Mouse (Mus musculus) urinary bladder, postnatal 25 days (tissue): ENCODE results near the gene Pip4k2c.
"Not testable (repeated sequence)": the region's sequence is repeated elsewhere in the genome, so short reads cannot be mapped to it uniquely, and the experiment has no call there.

Experiments
- DNase-seq: peaks from one replicate; pipeline ENCODE4 v3.0.0; 2022; ENCODE audit warnings: low spot score

Gene Pip4k2c

DNA sequence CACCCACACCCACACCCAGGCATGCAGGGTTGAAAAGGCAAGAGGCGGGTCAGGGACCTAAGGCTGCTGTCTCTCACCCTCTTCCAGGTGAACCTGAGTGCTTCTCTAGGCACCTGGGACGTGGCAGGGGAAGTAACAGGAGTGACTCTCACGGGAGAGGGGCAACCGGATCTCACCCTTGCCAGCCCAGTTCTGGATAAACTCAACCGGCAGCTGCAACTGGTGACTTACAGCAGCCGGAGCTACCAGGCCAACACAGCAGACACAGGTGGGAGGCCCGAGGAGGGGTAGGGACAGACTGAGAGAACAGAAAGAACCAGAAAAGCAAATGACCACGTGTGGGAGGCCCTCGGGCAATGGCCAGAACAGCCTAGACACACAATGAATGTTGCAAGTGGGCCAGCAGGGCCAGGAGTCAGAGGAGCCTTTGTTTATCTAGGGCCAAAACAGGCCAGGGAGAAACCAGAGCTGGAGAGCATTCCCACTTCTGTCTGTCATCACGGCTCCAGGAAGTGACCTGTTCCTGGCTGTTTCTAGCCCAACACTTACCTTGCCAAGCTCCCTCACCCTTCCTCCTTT is 43.7 kb downstream of the Pip4k2c start:
- DNase-seq = no peak

DNA sequence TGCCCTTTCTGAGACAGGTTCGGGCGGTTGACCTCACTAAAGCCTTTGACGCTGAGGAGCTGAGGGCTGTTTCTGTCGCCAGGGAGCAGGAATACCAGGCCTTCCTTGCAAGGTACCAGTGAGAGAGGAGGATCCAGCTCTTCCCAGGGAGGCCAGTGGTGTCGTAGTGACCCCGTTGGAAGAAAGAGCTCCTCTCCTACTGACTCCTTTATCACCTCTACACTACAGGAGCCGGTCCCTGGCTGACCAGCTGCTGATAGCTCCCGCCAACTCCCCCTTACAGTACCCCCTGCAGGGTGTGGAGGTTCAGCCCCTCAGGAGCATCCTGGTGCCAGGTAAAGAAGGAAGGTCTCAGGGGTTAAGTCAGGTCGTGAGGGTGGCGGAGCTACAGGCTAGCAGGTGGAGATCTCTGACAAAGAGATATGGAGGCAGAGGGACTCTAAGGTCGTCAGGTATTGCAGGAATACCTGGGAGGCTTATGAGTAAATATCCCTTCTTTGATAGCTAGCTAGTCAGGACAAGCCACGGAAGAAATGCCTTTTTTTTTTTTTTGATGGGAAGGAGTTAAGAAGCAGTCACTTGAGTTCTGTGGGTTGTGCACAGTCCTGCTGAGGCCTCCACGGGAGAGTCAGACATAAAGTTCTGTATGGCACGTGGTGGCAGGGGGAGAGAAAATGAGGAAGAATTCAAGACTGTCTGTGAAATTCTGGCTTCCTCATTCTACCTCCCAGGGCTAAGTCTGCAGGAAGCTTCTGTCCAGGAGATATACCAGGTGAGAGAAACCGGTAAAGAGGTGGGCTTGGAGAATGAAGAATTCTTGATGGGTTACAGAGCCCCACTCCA is 44.4 kb downstream of the Pip4k2c start:
- no peak for DNase-seq

DNA sequence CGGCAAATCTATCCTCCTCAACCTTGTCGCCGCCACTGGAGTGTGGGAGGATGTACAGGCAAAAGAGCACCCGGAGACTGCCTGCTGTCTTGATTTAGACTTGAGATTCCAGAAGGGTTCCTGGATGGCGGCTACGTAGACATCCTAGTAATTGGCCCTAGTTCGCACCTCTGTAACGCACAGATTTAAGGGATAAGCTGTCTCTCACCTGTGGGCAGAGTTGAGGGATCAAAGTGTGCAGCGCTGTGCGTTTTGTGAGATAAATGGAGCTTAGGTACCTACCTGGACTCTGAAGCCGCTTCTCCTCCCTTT is 45.0 kb downstream of the Pip4k2c start:
- no peak for DNase-seq

DNA sequence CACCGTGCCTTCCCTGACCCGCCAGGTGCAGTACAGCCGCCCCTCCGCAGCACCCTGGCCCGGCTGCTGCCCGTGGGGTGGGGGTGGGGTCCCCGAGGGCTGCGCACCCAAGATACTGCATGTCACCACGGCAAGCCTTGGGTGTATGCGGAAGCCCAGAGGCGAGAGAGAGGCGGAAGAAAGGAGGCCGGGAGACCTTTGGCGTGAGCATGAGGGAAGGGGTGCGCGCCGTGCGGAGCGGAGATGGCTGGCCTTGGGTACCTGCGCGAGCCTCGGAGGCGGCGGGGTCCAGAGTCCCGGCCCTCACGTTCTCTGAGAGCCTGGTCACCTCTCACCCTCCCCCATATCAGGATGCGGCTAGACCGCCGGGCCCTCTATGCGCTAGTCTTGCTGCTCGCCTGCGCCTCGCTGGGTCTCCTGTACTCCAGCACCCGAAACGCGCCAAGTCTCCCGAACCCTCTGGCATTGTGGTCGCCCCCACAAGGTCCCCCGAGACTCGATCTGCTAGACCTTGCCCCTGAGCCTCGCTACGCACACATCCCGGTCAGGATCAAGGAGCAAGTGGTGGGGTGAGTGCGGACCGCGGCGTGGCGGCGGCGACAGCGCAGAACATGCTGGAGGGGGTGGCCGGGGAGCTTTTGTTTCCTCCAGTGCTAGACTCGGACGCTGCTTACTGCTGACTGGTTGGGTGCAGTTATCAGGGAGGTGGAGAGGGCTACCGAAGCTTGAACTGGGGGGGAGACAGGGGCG is 45.6 kb downstream of the Pip4k2c start:
- peak; percentile 36 for DNase-seq

DNA sequence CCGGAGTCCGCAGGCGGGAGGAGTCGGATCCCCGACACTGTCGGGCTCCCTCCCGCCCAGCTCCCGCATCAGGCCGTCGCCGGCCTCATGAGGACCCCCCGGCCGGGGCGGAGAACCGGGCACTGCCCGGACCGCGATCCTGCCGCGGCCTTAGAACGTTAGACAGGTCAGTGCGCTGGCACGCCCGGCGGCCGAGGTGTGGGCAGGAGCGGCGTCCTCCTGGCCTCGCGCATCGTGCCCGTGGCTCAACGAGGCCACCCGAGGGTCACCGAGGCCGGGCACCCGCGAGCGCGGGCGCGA is 46.1 kb downstream of the Pip4k2c start:
- peak; percentile 42 for DNase-seq

DNA sequence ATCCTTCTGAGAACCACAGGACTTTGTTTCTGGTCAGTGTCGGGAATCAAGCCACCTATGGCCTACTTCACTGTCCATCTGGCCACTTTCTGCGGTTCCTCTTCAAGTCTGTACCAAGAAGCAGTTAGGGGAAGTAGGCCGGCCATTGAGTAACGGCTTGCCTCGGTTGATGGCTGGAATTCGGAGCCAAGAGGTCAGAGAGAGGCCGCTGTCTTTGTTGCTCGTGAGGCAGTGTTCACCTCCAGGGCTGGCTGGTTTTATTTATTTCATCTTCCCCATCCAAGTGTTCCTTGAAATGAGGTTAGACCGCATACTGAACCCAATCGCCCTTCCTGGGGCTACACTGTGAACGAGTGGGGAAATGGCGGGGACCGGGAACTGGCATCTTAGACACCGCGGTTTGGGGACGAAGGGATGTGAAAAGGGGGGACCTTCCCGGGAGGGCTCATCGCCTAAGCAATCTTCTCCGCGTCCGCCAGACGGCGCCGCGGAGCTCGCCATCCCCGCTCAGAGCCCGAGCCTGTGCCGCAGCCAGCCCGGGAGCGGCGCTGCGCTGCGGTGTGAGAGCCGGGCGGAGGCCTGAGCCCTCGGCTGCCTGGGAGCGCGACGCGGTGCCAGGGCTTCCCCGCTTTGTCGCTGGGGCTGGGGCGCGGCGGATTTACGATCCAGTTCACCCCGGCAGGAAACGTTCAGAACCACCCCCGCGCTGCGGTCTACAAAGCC is 46.6 kb downstream of the Pip4k2c start, which contains the start of gene B4galnt1:
B4galnt1 (plus strand) TSS at position 595 of the 723 bp plus-strand sequence.
- peak; percentile 72 for DNase-seq

DNA sequence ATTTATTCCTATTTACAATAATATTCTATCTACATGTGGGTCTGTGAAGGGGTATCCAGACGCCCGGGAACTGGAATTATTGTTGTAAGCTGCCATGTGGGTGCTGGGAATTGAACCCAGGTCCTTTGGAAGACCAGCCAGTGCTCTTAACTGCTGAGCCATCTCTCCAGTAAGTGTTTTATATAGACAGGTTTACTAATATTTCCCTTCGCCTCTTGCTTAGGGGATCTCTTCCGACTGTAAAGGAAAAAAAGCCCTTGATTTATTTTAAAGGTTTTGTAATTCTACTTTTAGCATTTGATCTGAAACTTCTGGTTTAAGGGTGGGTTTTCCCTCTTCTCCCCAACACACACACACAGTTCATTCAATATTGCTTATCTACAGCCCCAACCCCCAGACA is 47.2 kb downstream of the Pip4k2c start:
- no peak for DNase-seq

DNA sequence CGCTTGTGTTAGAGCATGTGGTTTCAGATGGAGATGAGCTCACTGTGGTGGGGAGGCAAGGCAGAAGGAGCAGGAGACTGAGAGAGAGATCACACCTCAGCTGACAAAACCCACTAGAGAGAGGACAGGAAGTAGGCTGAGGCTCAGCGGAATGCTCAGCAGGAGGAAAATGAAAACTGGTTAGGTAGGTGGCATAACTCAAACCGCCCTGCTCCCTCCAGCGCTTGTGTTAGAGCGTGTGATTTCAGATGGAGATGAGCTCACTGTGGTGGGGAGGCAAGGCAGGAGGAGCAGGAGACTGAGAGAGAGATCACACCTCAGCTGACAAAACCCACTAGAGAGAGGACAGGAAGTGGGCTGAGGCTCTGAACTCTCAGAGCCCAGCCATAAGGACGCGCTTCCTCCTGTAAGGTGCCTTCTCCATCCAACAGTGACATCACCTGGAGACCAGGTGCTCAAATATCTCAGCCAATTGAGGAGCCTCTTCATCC is 48.6 kb downstream of the Pip4k2c start:
- DNase-seq = not testable (repeated sequence)

DNA sequence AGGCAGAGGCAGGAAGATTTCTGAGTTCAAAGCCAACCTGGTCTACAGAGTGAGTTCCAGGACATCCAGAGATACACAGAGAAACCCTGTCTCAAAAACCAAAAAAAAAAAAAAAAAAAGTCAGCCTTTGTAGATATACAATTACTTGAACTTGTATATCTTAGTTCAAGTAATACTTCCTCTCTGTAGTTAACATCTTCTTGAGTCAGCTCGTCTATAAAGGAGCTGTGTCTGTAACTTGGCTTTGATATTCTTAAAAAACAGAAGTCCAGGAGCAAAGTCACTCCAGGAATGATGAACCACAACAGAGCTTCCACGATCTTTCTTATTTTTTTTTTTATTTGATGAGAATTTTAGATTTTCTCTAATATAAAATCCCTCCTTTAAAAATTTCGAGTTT is 50.7 kb downstream of the Pip4k2c start:
- DNase-seq = no peak

DNA sequence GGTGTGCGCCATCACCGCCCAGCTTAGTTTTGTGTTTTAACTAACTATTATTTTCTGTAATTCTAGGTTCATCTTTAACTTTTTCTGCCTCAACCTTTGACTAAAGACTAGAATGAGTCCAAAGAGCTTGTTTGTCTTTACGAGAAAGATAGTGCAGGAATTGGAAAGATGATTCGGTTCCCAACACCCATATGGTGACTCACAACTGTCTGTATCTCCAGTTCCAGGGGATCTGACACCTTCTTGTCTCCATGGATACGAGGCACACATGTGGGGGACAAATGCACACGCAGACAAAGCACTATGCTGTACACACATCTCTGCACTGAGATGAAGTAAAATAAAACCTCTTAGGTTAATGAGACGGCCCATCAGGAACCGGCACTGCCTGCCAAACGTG is 51.3 kb downstream of the Pip4k2c start:
- no peak for DNase-seq

DNA sequence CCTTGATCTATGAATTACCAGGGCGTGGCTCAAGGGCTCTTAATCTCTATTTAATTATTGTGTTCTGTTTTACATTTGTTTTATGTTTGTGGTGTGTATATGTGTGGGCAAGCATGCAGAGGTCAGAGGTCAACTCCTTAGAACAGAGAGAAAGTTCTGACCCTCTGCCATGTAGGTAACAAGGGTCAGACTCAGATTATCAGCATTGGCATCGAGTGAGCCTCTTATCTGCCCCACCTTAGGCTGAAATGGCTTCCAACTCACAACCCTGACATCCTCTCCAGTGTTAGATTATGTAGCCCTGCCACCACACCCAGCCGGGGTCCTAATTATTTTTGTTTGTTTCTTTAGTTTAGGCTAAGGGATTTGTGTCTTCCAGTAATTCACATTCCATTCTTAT is 52.9 kb downstream of the Pip4k2c start:
- no peak for DNase-seq

DNA sequence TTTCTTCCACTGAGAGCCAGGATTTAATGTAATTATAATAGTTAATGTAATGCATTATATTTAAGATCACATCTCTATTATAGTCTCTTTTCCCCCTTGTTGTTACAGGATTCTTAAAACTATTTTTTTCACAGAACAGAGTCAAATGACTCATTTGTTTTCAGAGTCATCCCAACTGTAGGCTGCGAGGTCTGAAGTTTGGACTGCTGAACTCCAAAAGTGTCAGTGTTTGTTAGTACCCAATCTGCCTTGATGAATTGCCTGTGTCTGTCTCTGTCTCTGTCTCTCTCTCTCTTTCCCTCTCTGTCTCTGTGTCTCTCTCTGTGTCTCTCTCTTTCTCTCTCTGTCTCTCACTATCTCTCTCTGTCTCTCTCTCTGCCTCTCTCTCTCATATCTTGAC is 54.9 kb downstream of the Pip4k2c start:
- DNase-seq = no peak

DNA sequence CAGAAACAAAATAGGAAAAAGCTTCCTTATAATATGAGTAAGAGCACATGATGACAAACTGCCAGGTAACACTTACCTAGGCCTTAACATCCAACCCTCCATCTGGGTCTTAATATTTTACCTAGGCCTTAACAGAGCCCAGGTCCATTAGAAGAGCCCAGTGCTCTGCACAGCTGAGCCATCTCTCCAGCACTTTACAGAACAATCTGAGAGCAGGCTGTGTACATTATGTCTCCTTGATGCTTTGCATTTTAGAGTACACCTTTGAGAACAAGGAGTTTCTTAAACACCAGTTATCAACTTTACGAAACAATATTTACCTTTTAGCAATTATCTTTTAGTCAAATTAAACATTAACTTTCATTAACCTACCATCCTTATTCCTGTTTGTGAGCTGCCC is 55.3 kb downstream of the Pip4k2c start:
- no peak for DNase-seq

DNA sequence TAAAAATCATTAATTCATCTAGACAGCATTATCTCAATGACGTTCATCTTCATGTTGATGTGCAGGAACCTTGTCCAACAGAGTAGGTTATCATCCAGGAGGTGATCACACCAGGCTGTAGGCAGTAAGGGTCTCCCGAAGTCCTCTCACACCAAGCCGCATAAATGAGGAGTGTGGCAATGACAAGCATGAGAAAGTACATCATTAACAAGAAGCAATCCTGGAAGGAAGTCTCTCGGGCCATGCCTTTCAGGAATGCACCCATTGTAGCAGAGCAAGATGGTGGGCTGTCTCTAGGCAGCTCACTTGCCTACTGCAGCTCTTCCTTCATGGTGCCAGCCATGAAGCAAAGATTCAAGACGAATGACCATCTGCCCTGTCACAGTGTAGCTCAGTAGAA is 56.7 kb downstream of the Pip4k2c start:
- no peak for DNase-seq

DNA sequence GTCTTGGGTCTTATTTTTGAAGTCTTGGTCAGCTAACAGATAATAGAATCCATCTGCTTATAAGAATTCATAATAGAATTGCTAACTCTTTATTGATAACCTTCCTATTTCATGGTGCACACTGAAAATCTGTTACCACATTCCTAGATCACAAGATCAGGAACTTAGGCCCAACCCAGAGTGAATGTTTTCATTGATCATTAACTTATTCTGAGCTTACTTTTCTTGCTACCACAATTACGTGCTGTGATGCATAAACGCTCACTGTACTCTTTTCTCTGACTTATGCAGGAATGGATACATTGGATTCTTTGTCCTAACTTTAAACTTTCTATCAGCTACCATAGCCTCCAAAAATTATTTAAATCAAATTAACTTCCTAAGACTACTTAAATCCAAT is 57.1 kb downstream of the Pip4k2c start:
- DNase-seq = no peak

DNA sequence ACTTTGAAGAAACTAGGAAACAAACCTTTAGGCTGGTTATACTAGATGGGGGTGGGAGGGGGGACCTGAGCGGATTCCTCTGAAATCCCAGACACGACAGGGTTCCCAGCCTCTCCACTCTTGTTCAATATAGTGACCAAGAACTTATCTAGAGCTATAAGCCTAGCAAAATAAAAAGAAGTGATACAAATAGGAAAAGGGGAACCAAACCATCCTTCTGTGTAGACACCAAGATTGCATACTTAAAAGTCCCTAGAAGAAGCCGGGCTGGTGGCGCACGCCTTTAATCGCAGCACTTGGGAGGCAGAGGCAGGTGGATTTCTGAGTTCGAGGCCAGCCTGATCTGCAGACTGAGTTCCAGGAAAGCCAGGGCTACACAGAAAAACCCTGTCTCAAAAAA is 58.1 kb downstream of the Pip4k2c start:
- no peak for DNase-seq

DNA sequence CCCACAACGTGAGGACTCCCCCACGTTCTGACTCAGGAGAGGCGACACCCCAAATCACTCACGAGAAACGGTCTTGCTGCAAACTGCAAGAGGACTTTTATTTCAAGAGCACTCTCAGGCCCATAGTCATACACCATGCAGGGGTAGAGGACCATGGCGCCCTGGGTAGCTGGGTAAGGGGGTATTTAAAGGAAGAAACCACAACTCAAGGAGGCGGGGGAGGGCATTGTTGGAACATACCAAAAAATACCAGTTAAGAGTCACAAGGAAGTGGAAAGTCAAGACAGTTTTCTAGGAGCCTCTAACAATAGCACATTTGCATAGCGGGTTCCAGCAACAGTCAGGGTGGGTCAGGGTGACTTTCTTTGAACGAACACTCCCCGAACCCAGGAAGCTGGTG is 58.8 kb downstream of the Pip4k2c start:
- not testable (repeated sequence) for DNase-seq

DNA sequence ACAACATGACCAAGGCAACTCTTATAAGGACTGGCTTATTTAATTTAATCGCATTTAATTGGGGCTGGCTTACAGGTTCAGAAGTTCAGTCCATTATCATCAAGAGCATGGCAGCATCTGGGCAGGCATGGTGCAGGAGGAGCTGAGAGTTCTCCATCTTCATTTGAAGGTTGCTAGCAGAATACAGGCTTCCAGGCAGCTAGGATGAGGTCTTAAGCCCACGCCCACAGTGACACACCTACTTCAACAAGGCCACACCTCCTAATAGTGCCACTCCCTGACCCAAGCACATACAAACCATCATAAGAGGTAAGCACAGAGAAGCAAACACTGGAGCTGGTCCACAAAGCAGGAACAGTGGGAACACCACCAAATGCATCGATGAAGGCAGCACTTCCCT is 60.2 kb downstream of the Pip4k2c start:
- not testable (repeated sequence) for DNase-seq

DNA sequence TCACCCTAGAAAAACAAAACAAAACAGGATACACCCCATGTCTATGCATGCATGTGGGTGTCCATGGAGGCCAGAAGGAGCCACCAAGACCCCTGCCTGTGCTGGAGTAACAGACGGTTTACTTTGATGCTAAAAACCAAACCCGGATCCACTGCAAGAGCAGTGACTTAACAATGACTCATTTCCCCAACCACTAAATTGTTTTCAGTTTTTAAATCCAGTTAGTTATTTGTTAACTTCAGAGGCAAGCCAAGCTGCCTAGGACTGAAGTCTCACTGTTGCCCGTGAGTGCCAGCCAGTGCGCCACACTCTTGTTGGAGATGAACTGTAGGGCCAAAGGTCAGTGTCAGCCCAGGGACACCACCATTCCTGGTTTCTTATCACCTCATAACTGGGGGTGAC is 60.9 kb downstream of the Pip4k2c start:
- no peak for DNase-seq

DNA sequence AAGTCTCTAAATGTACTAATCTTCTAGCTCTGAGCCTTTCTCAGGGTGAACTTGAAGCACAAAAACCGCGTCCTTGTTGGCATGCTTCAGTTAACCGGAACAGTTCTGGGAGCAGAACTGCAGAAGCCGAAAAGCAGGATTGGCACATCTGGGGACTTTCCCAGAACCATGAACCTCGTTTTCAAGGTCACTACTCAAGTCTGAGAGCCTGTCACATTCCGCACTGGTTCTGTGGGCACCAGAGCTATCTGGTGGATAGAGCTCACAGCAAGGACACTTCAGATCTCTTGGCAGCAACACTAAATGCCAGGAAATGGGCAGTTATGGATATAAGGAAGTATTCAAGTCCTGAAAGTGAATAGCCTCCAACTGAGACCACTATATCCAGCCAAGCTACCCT is 64.2 kb downstream of the Pip4k2c start:
- DNase-seq = no peak
